Mouse (Mus musculus) E14TG2a.4 (cell line): Measurements from ENCODE around the gene Dpf1.

ENCODE experiments used
- H3K27me3 ChIP-seq: 2 replicates; pipeline ENCODE4 v1.6.1; 2014; ENCODE audit warnings: low read length, control low read depth; ENCODE audit not compliant: insufficient read depth
- H3K36me3 ChIP-seq: 2 replicates; pipeline ENCODE4 v1.6.1; 2014; ENCODE audit warnings: low read length, control low read depth; ENCODE audit not compliant: insufficient read depth
- H3K4me1 ChIP-seq: replicated peaks from 2 replicates; pipeline ENCODE4 v1.6.1; 2014; ENCODE audit warnings: low read depth, low read length, control low read depth
- H3K4me3 ChIP-seq: replicated peaks from 2 replicates; pipeline ENCODE4 v1.5.1; 2014; ENCODE audit warnings: mild to moderate bottlenecking, low read length
- H3K9me3 ChIP-seq: 2 replicates; pipeline ENCODE4 v1.6.1; 2014; ENCODE audit warnings: low read length, control low read depth
- CTCF ChIP-seq: conservative IDR thresholded peaks from 2 replicates; pipeline ENCODE4 v1.5.1; 2014; ENCODE audit warnings: low read length
- NANOG ChIP-seq: IDR thresholded peaks from 2 replicates; pipeline ENCODE4 v1.6.1; 2014; ENCODE audit warnings: borderline replicate concordance, low read length, mixed read lengths
- POU5F1 ChIP-seq: IDR thresholded peaks from 2 replicates; pipeline ENCODE4 v1.6.1; 2014; ENCODE audit warnings: low read length, borderline replicate concordance

Gene Dpf1

GRCm38 (mm10) chr7:29338351-29338919 is 34.7 kb downstream of the Dpf1 start:
- Histone ChIP-seq H3K36me3 (peaks cover 47% of the 10 kb centered on the region), H3K9me3 (no peaks in the 10 kb centered on the region), H3K4me3 (no peak overlapping the region), H3K27me3 (no peaks in the 10 kb centered on the region), H3K4me1 (peaks cover 59% of the 10 kb centered on the region)
- no peak for TF ChIP-seq POU5F1
- TF ChIP-seq NANOG: no peak
- no peak for TF ChIP-seq CTCF

GRCm38 (mm10) chr7:29338984-29339679 is 35.4 kb downstream of the Dpf1 start:
- H3K36me3 ChIP-seq: peaks cover 47% of the 10 kb centered on the region
- no peak for TF ChIP-seq CTCF
- no peak for TF ChIP-seq NANOG
- TF ChIP-seq POU5F1: no peak
- H3K9me3 ChIP-seq: no peaks in the 10 kb centered on the region
- H3K4me3 ChIP-seq: no peak overlapping the region
- H3K4me1 ChIP-seq: peaks cover 64% of the 10 kb centered on the region
- no peaks in the 10 kb centered on the region for H3K27me3 ChIP-seq

- Histone ChIP-seq H3K4me1 (peaks cover 65% of the 10 kb centered on the region), H3K4me3 (peak overlapping the region; percentile 48), H3K27me3 (no peaks in the 10 kb centered on the region), H3K9me3 (no peaks in the 10 kb centered on the region), H3K36me3 (peaks cover 40% of the 10 kb centered on the region)
- TF ChIP-seq CTCF (no peak), NANOG (no peak), POU5F1 (no peak)
Observed at GRCm38 (mm10) chr7:29340247-29340646, 36.5 kb downstream of the Dpf1 start.

- H3K27me3 ChIP-seq: no peaks in the 10 kb centered on the region
- H3K36me3 ChIP-seq: peaks cover 40% of the 10 kb centered on the region
- H3K9me3 ChIP-seq: no peaks in the 10 kb centered on the region
- peaks cover 65% of the 10 kb centered on the region for H3K4me1 ChIP-seq
- peak overlapping the region; percentile 48 for H3K4me3 ChIP-seq
- no peak for TF ChIP-seq POU5F1
- TF ChIP-seq CTCF: no peak
- no peak for TF ChIP-seq NANOG
Observed at GRCm38 (mm10) chr7:29340838-29341237, 37.1 kb downstream of the Dpf1 start.

- peaks cover 40% of the 10 kb centered on the region for H3K36me3 ChIP-seq
- peaks cover 65% of the 10 kb centered on the region for H3K4me1 ChIP-seq
- no peaks in the 10 kb centered on the region for H3K27me3 ChIP-seq
- no peaks in the 10 kb centered on the region for H3K9me3 ChIP-seq
- TF ChIP-seq NANOG: no peak
- TF ChIP-seq POU5F1: no peak
- no peak for TF ChIP-seq CTCF
- H3K4me3 ChIP-seq: peak overlapping the region; percentile 48; the same call in 1 of the 2 replicates
Observed at GRCm38 (mm10) chr7:29341722-29342121, 38.0 kb downstream of the Dpf1 start.

GRCm38 (mm10) chr7:29342489-29343092 is 38.8 kb downstream of the Dpf1 start:
- Histone ChIP-seq H3K4me1 (peaks cover 65% of the 10 kb centered on the region), H3K36me3 (peaks cover 42% of the 10 kb centered on the region), H3K9me3 (no peaks in the 10 kb centered on the region), H3K4me3 (peak overlapping the region; percentile 37), H3K27me3 (no peaks in the 10 kb centered on the region)
- TF ChIP-seq CTCF: no peak
- no peak for TF ChIP-seq POU5F1
- TF ChIP-seq NANOG: no peak

- Histone ChIP-seq H3K9me3 (no peaks in the 10 kb centered on the region), H3K4me3 (0 out of 2 replicates have a peak overlapping the region, but pooled peaks have one; percentile 37), H3K36me3 (peaks cover 43% of the 10 kb centered on the region), H3K27me3 (no peaks in the 10 kb centered on the region), H3K4me1 (peaks cover 76% of the 10 kb centered on the region)
- TF ChIP-seq CTCF (no peak), POU5F1 (no peak), NANOG (no peak)
Observed at GRCm38 (mm10) chr7:29343746-29344145, 40.0 kb downstream of the Dpf1 start.

- no peak for TF ChIP-seq POU5F1
- no peak for TF ChIP-seq NANOG
- no peak for TF ChIP-seq CTCF
- Histone ChIP-seq H3K36me3 (peaks cover 52% of the 10 kb centered on the region), H3K9me3 (no peaks in the 10 kb centered on the region), H3K4me3 (no peak overlapping the region), H3K4me1 (peaks cover 86% of the 10 kb centered on the region), H3K27me3 (no peaks in the 10 kb centered on the region)
Observed at GRCm38 (mm10) chr7:29345534-29345933, 41.8 kb downstream of the Dpf1 start.

- no peaks in the 10 kb centered on the region for H3K27me3 ChIP-seq
- no peak overlapping the region for H3K4me3 ChIP-seq
- H3K4me1 ChIP-seq: peaks cover 86% of the 10 kb centered on the region
- no peak for TF ChIP-seq POU5F1
- no peak for TF ChIP-seq NANOG
- TF ChIP-seq CTCF: no peak
- peaks cover 59% of the 10 kb centered on the region for H3K36me3 ChIP-seq
- no peaks in the 10 kb centered on the region for H3K9me3 ChIP-seq
Observed at GRCm38 (mm10) chr7:29346212-29346611, 42.5 kb downstream of the Dpf1 start.
